Mouse (Mus musculus) liver, adult 10 weeks (tissue): ENCODE measurements around the gene Tppp. TPM values are rescaled to one million over a fixed set of nuclear protein-coding genes. Genes with fewer than 3 reads are reported as not detected.

Experiments used
- polyA plus RNA-seq: library from polyadenylated mRNA; stranded (reverse); fragments of 350-450 nt; fragmentation: Illumina TruSeq; extraction: RNeasy Lipid Tissue Mini Kit (QIAGEN cat#74804); gene quantifications from one replicate; pipeline ENCODE4 v1.2.3, GENCODE M21; 2014; ENCODE audit warnings: low read depth, low replicate concordance

The Tppp gene
- polyA plus RNA-seq: 4.2 TPM

DNA sequence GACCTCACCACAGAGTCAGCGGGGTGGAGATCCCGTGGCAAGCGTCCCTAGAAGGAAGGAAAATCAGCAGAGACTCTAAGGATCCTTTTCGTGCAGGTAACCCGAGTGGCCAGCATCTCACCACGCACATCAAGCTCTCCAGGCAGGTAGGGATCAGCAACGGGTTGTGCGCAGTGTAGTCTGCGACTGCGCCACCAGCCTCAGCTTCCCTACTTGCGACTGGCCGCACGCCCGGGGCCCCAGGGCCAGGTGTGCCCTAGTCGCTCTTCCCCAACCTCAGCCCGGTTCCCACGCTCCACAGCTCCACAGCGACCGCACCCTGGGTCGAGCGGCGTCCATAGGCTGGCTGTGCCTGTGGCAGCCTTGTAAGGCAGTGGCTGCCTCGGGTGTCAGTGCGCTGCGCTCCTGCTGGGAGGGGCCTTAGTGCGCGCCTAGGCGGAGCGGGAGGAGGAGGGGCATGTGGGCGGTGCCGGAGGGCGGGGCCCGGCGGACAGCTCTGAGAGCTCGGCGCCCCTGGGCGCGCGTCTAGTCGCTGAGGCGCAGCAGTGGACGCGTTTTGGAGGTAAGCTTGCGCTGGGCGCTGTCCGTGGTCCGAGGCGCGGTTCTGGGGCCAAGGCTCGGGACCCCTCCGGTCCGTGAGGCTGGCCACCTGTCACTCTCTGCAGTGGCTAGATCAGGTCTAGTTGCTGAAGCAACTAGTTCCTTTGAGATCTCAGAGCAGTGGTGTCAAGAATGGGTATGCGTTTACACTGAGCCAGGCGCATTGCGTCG, at the start of gene Tppp:
Gene Tppp (plus strand): TSS at position 460 of the 771 bp plus-strand sequence.

DNA sequence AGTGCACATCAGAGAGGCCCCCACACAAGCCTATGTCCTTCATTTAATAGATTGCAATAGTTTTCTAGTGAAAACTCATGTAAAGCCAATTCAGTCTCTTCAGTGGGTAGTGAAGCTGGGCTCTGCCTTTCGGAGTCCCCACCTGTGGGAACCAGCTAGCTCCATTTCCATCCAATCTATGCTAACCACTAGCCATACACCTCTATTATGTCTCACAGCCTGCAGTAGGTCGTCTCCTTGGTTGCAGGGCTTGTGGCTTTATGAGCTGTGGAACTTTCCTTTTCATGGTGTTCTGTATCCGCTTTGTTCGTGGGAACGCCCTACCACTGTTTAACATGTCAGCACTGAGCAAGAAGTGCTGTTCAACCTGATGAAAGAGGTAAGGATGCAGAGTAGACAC, 45.7 kb upstream of the Tppp start, which contains the start of gene Zdhhc11:
Gene Zdhhc11 (plus strand): TSS at position 301 of the 400 bp plus-strand sequence.

DNA sequence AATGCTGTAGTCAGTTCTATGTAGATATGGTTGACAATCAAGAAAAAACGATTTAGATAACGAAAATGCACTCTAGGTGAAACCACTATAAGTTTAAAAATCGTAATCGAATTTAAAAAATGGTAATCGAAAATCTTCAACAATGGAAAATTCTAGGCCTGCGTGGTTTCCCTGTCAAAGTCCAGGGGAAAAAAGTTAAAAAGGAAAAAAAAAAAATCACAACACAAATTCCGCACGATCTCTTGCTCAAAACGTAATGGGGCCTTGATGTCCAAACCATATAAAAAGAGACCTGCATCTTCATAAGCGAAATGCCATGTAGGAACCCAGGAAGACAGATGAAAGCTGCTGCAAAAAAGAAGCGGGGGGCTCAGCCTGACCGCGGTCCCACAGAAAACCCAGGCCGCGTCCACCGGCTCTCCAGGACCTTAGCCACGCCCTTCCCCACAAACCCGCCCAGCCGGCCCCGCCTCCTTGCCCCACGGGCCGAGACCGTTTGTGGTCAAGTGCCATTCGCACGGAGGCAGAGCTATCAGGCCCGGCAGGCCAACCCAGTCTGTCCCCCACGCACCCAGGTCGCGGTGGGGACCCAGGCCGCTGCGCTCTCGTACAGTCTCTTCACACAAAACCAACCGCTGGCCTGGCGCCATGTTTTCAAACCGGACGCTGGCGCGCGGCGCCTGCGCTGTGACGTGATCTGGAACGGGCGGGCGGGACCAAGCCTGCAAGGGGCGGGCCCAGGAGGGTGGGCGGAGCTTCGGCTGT, 52.6 kb downstream of the Tppp start, which contains the start of gene Cep72:
Gene Cep72 (minus strand): TSS at position 687 of the 765 bp plus-strand sequence.

Other genes with a start within 250 kb of the Tppp start
- gene Nkd2, start 161.8 kb upstream of the Tppp start, polyA plus RNA-seq: not detected
- 0.87 TPM for gene Trip13, start 71.6 kb upstream of the Tppp start, polyA plus RNA-seq
- 6.6 TPM for gene Brd9, start 71.6 kb upstream of the Tppp start, polyA plus RNA-seq
- not detected for gene Zdhhc11, start 45.6 kb upstream of the Tppp start, polyA plus RNA-seq
- 0.66 TPM for gene Cep72, start 52.9 kb downstream of the Tppp start, polyA plus RNA-seq
- gene Slc9a3, start 112.0 kb downstream of the Tppp start, polyA plus RNA-seq: not detected
- 16.1 TPM for gene Exoc3, start 199.3 kb downstream of the Tppp start, polyA plus RNA-seq